In genomic region chr2:77319196-77319595, GRCm38 (mm10) we compare ENCODE assay signal across 12 mouse cellular contexts.
"Had no signal": no experiment of that assay in that cellular context is flagged by ENCODE, and none has a peak within 500 bp of the region (broad histone marks: within the 10 kb centered on the region; RNA-seq: fewer than 3 reads in every experiment).

No protein-coding gene starts in this region.

- DNase-seq: kidney, adult 18-20 months; kidney, adult 9 months; kidney, postnatal 14 days; kidney, postnatal 4 days; liver, embryonic 13.5 days; lung, adult 2 months; lung, postnatal 14 days; lung, postnatal 4 days; midbrain, embryonic 14.5 days; right cerebral cortex, postnatal 25 days; thymus, adult 2 months; thymus, postnatal 25 days had no signal
